Mouse (Mus musculus) 3134 (cell line): ENCODE results near the gene Hist1h2bq.
A peak's percentile ranks its signal among the peaks of the same experiment; 100 is the strongest.

Experiments used
- DNase-seq: peaks from one replicate; pipeline ENCODE4 v3.0.0-alpha.2; 2011; ENCODE audit warnings: low spot score; ENCODE audit not compliant: insufficient read length; ENCODE audit errors: extremely low read depth

The Hist1h2bq gene

GRCm38 (mm10) chr13:21790601-21791283, 19.3 kb downstream of the Hist1h2bq start:
- DNase-seq = no peak

- no peak for DNase-seq
Measured at GRCm38 (mm10) chr13:21789925-21790324, 20.1 kb downstream of the Hist1h2bq start.

GRCm38 (mm10) chr13:21787760-21788593, 22.0 kb downstream of the Hist1h2bq start:
- peak; percentile 63 for DNase-seq

GRCm38 (mm10) chr13:21786899-21787629, 22.9 kb downstream of the Hist1h2bq start, which contains the start of the genes Hist1h2an and Hist1h2bp:
Hist1h2an (minus strand) TSS chr13:21787218.
Hist1h2bp (plus strand) TSS chr13:21787461.
- DNase-seq = peak; percentile 92

- DNase-seq = peak; percentile 79
Measured at GRCm38 (mm10) chr13:21786189-21786898, 23.7 kb downstream of the Hist1h2bq start.

GRCm38 (mm10) chr13:21784311-21784710, 25.7 kb downstream of the Hist1h2bq start:
- no peak for DNase-seq

GRCm38 (mm10) chr13:21783734-21784161, 26.2 kb downstream of the Hist1h2bq start:
- DNase-seq = peak; percentile 48

- peak; percentile 89 for DNase-seq
Measured at GRCm38 (mm10) chr13:21783255-21783617, 26.8 kb downstream of the Hist1h2bq start, which contains the start of gene Hist1h3i. Hist1h3i (minus strand) TSS chr13:21783370.

- peak; percentile 85 for DNase-seq
Measured at GRCm38 (mm10) chr13:21782361-21783254, 27.4 kb downstream of the Hist1h2bq start.

GRCm38 (mm10) chr13:21781639-21782038, 28.4 kb downstream of the Hist1h2bq start:
- DNase-seq = peak; percentile 29

GRCm38 (mm10) chr13:21781021-21781555, 28.9 kb downstream of the Hist1h2bq start:
- peak; percentile 28 for DNase-seq

GRCm38 (mm10) chr13:21779767-21780731, 29.9 kb downstream of the Hist1h2bq start, which contains the start of gene Hist1h1b:
Hist1h1b (minus strand) TSS chr13:21780625.
- DNase-seq = peak; percentile 94

GRCm38 (mm10) chr13:21778814-21779766, 30.9 kb downstream of the Hist1h2bq start:
- DNase-seq = peak; percentile 66
